Mouse (Mus musculus): ENCODE results near the gene Aox3. TPM values are rescaled to one million over a fixed set of nuclear protein-coding genes. Genes with fewer than 3 reads are reported as not detected.

The Aox3 gene
- polyA plus RNA-seq, 1 experiment from 2014 or later: 0.59 TPM

DNA sequence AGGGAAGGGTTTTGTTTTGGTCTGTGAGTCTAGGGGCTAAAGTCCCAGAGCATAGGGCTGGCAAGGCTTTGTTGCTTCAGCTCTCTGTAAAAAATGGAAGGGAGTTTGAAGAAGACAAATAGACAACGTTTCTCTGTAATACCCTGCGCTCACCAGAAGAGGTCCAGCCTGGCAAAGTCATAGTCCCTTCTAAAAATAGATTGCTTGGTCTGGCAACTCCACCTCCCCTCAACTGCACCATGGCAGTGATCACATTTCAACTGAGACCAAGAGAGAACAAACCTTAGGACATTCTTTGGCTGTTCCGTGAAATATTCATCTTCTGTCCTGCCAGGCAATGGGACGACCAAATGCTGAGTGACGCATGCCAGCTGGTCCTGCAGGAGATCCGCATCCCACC lies 127.4 kb downstream of the Aox3 start:
- 68% methylated on average over 6 of the region's 6 CpGs for WGBS
- Histone ChIP-seq H3K36me3 (no peaks in the 10 kb centered on the region), H3K4me3 (no peak overlapping the region), H3K9me3 (no peaks in the 10 kb centered on the region), H3K9ac (no peak overlapping the region), H3K4me1 (peaks cover 9% of the 10 kb centered on the region; the same call in 1 of the 2 replicates), H3K4me2 (no peak overlapping the region), H3K27me3 (no peaks in the 10 kb centered on the region), H3K27ac (no peak overlapping the region)
- ATAC-seq (ENCODE audit: insufficient number of reproducible peaks, low FRiP score, low TSS enrichment, low read depth): no peak

DNA sequence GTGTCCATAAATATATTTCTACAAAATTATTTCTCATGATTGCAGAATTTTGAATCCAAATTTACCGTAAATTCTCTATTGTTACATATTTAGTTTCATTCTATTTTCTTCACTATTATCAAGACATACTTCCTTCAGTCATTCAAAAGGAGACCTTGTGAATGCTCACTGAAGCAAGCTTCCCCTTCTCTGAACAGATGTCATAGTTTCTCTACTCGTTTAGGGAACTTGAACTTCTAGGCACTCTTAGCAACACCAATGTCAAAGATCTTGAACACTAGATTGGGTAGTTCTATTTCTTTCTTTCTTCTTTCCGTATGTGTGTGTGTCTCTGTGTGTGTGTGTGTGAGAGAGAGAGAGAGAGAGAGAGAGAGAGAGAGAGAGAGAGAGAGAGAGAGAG lies 131.6 kb downstream of the Aox3 start:
- H3K27me3 ChIP-seq: no peaks in the 10 kb centered on the region
- H3K27ac ChIP-seq: no peak overlapping the region
- H3K4me3 ChIP-seq: no peak overlapping the region
- 80% methylated on average over 3 of the region's 3 CpGs for WGBS
- H3K36me3 ChIP-seq: no peaks in the 10 kb centered on the region
- no peaks in the 10 kb centered on the region for H3K9me3 ChIP-seq
- H3K4me1 ChIP-seq: no peaks in the 10 kb centered on the region
- no peak overlapping the region for H3K9ac ChIP-seq
- H3K4me2 ChIP-seq: no peak overlapping the region
- no peak for ATAC-seq (ENCODE audit: insufficient number of reproducible peaks, low FRiP score, low TSS enrichment, low read depth)

- Histone ChIP-seq H3K27me3 (no peaks in the 10 kb centered on the region), H3K27ac (no peak overlapping the region), H3K36me3 (no peaks in the 10 kb centered on the region), H3K4me3 (no peak overlapping the region), H3K4me1 (no peaks in the 10 kb centered on the region), H3K4me2 (no peak overlapping the region), H3K9ac (no peak overlapping the region), H3K9me3 (no peaks in the 10 kb centered on the region)
- ATAC-seq (ENCODE audit: insufficient number of reproducible peaks, low FRiP score, low TSS enrichment, low read depth): no peak
- WGBS: 81% methylated on average over 1 of the region's 1 CpGs
Observed at GRCm38 (mm10) chr1:58248518-58248917, 135.6 kb downstream of the Aox3 start.

Other genes starting within 250 kb of the Aox3 start
- gene Sgo2a, start 117.2 kb upstream of the Aox3 start, polyA plus RNA-seq (2015; fragmentation: Nextera tagmentation; extraction: Ambion mirVana): 15.1 and 15.2 TPM in 2 replicates
- 20.5 and 22.3 TPM in 2 replicates for gene Kctd18, start 94.2 kb upstream of the Aox3 start, polyA plus RNA-seq (2015; fragmentation: Nextera tagmentation; extraction: Ambion mirVana)
- gene Aox1, start 83.2 kb upstream of the Aox3 start, polyA plus RNA-seq (2015; fragmentation: Nextera tagmentation; extraction: Ambion mirVana): 0.42 and 0.77 TPM in 2 replicates
- 30.7 and 32.4 TPM in 2 replicates for gene Aox4, start 97.3 kb downstream of the Aox3 start, polyA plus RNA-seq (2015; fragmentation: Nextera tagmentation; extraction: Ambion mirVana)
- 0.08 and 0.12 TPM in 2 replicates for gene Aox2, start 165.2 kb downstream of the Aox3 start, polyA plus RNA-seq (2015; fragmentation: Nextera tagmentation; extraction: Ambion mirVana)